Mouse (Mus musculus) midbrain, postnatal 0 days (tissue): ENCODE data around the gene Cd6. TPM values are rescaled to one million over a fixed set of nuclear protein-coding genes. Genes with fewer than 3 reads are reported as not detected.

Source experiments
- ATAC-seq: fragments of 200-750 bp; cut with Nextera tagmentation; 2 replicates; pipeline ENCODE4 v1.8.0; 2017; ENCODE audit warnings: moderate number of reproducible peaks, mild to moderate bottlenecking, moderate TSS enrichment, moderate library complexity; ENCODE audit not compliant: low FRiP score
- DNase-seq: peaks from one replicate; pipeline ENCODE4 v3.0.0-alpha.2; 2015; ENCODE audit warnings: low spot score
- H3K27ac ChIP-seq: fragments of 300-500 bp; sonication (generic); 2 replicates; pipeline ENCODE4 v1.5.1; 2014; ENCODE audit warnings: low read depth, mild to moderate bottlenecking, low read length, mixed read lengths
- H3K27me3 ChIP-seq: fragments of 300-500 bp; sonication (generic); 2 replicates; pipeline ENCODE4 v1.6.1; 2014; ENCODE audit warnings: low read length, control low read depth, mixed read lengths; ENCODE audit not compliant: insufficient read depth
- H3K36me3 ChIP-seq: fragments of 300-500 bp; sonication (generic); 2 replicates; pipeline ENCODE4 v1.6.1; 2014; ENCODE audit warnings: low read length, control low read depth, mixed read lengths; ENCODE audit not compliant: insufficient read depth
- H3K4me1 ChIP-seq: fragments of 300-500 bp; sonication (generic); 2 replicates; pipeline ENCODE4 v1.6.1; 2014; ENCODE audit warnings: mild to moderate bottlenecking, control low read depth, antibody characterized with exemption, low read length, mixed read lengths; ENCODE audit not compliant: insufficient read depth
- H3K4me2 ChIP-seq: fragments of 300-500 bp; sonication (generic); 2 replicates; pipeline ENCODE4 v1.6.1; 2014; ENCODE audit warnings: low read depth, mild to moderate bottlenecking, low read length, mixed read lengths; ENCODE audit not compliant: poor library complexity, severe bottlenecking
- H3K4me3 ChIP-seq: fragments of 300-500 bp; sonication (generic); 2 replicates; pipeline ENCODE4 v1.5.1; 2014; ENCODE audit warnings: low read depth, mild to moderate bottlenecking, low read length, moderate library complexity
- H3K9ac ChIP-seq: fragments of 300-500 bp; sonication (generic); replicated peaks from 2 replicates; pipeline ENCODE4 v1.6.1; 2014; ENCODE audit warnings: mild to moderate bottlenecking, low read length, moderate library complexity, mixed read lengths; ENCODE audit not compliant: poor library complexity, severe bottlenecking
- H3K9me3 ChIP-seq: fragments of 300-500 bp; sonication (generic); 2 replicates; pipeline ENCODE4 v1.6.1; 2016; ENCODE audit warnings: low read length, control low read depth
- CTCF ChIP-seq: IDR thresholded peaks from 2 replicates; pipeline ENCODE4 v1.5.1; 2016; ENCODE audit warnings: antibody characterized with exemption, mild to moderate bottlenecking
- WGBS: fragments of 180-500 bp; shearing (Covaris S2); extraction: QIAGEN DNeasy Blood & Tissue Kit; methylation state at CpG from one replicate; pipeline ENCODE4 v1.1.7; 2014; 5-methylcytosine and 5-hydroxymethylcytosine counted together
- polyA plus RNA-seq: library from polyadenylated mRNA; unstranded; fragments of >200 nt; fragmentation: Nextera tagmentation; extraction: Ambion mirVana; gene quantifications from 2 replicates; pipeline ENCODE4 v1.2.1, GENCODE M21; 2015
- total RNA-seq: library from RNA; depleted of rRNA; stranded (reverse); fragments of >200 nt; gene quantifications from 2 replicates; pipeline ENCODE4 v1.2.3, GENCODE M21; 2014

The Cd6 gene
- total and polyA plus RNA-seq, 2 experiments from 2014 or later = 0.22 TPM; not detected in 1

DNA sequence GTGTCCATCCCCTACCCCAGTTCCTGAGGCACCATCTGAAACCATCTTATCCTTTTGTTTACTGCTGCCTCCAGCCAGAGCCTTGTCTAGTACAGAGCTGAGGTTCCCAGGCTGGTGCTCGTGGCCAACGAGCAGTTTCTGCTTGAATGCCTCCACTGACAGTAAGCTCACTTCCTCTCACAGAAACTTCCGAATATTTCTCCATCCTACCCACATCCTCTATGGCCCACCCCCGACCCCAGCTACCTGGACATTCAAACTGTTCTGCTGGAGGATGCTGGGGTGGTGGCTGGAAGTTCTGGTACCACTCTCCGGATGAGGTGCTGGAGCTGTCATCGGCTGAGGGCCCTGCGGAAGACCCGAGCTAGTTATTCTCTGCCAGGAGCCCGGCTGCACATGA lies 39.5 kb downstream of the Cd6 start:
- Histone ChIP-seq H3K4me2 (no peak overlapping the region), H3K9me3 (no peaks in the 10 kb centered on the region), H3K27ac (no peak overlapping the region), H3K9ac (no peak overlapping the region), H3K4me3 (no peak overlapping the region), H3K27me3 (no peaks in the 10 kb centered on the region), H3K36me3 (no peaks in the 10 kb centered on the region), H3K4me1 (no peaks in the 10 kb centered on the region)
- DNase-seq (no peak), ATAC-seq (no peak)
- no peak for TF ChIP-seq CTCF
- 75% methylated on average over 9 of the region's 9 CpGs for WGBS

DNA sequence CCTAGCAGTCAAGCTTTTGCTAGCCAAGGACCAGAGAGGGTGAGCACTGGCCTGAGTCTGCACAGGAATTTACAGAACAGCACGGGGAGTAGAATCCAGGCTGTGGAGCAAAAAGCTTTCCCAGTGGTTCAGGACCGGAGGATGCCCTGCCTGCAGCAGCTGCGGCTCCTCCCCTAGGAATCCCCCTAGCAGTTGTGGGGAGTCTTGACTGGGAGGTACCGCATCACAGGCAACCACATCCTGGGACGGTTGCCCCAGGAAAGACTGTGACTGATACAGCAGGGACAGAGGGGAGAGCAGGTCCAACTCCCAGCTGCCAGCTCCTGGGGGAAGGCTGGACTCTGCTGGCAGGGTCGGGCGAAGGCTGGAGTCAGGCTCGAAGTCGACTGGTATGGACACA lies 41.6 kb downstream of the Cd6 start:
- H3K4me1 ChIP-seq = no peaks in the 10 kb centered on the region
- no peak overlapping the region for H3K4me2 ChIP-seq
- H3K4me3 ChIP-seq = no peak overlapping the region
- no peak for DNase-seq
- H3K27me3 ChIP-seq = no peaks in the 10 kb centered on the region
- H3K36me3 ChIP-seq = no peaks in the 10 kb centered on the region
- no peak for TF ChIP-seq CTCF
- H3K9me3 ChIP-seq = no peaks in the 10 kb centered on the region
- WGBS = 82% methylated on average over 9 of the region's 9 CpGs
- ATAC-seq = no peak
- H3K9ac ChIP-seq = no peak overlapping the region
- no peak overlapping the region for H3K27ac ChIP-seq

GRCm38 (mm10) chr19:10787406-10787805 lies 42.5 kb downstream of the Cd6 start:
- ATAC-seq = no peak
- no peaks in the 10 kb centered on the region for H3K4me1 ChIP-seq

DNA sequence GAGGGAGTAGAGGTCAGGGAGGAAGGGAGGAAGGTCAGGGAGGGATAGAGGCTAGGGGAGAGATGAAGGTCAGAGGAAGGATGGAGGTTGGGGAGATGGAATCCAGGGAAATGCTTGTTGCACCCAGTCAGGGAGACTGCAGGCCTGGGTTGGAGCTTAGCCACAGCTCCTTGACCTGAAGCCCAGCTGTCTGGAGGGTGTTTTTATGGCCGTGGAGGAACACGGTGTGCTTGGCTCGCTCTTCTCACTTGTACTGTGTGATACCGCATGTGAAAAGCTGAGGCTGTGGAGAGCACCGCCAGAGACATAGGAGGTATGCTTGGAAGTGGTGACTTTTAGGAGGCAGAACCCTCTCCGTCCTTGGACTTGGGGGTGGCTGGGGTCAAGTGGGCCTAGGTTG lies 43.1 kb downstream of the Cd6 start:
- H3K9ac ChIP-seq = no peak overlapping the region
- DNase-seq (no peak), ATAC-seq (no peak)
- H3K36me3 ChIP-seq = no peaks in the 10 kb centered on the region
- no peaks in the 10 kb centered on the region for H3K4me1 ChIP-seq
- H3K4me2 ChIP-seq = no peak overlapping the region
- no peak overlapping the region for H3K4me3 ChIP-seq
- H3K27me3 ChIP-seq = no peaks in the 10 kb centered on the region
- TF ChIP-seq CTCF = no peak
- no peak overlapping the region for H3K27ac ChIP-seq
- H3K9me3 ChIP-seq = no peaks in the 10 kb centered on the region
- 88% methylated on average over 6 of the region's 6 CpGs for WGBS

More at GRCm38 (mm10) chr19:10787406-10787805, 42.5 kb downstream of the Cd6 start:
- DNase-seq = no peak
- Histone ChIP-seq H3K9ac (no peak overlapping the region), H3K9me3 (no peaks in the 10 kb centered on the region), H3K27ac (no peak overlapping the region), H3K36me3 (no peaks in the 10 kb centered on the region), H3K27me3 (no peaks in the 10 kb centered on the region), H3K4me3 (no peak overlapping the region), H3K4me2 (no peak overlapping the region)
- WGBS = 84% methylated on average over 4 of the region's 4 CpGs
- no peak for TF ChIP-seq CTCF

- Histone ChIP-seq H3K27ac (no peak overlapping the region), H3K9ac (no peak overlapping the region), H3K27me3 (no peaks in the 10 kb centered on the region), H3K4me2 (no peak overlapping the region), H3K4me3 (no peak overlapping the region), H3K36me3 (no peaks in the 10 kb centered on the region), H3K4me1 (no peaks in the 10 kb centered on the region), H3K9me3 (no peaks in the 10 kb centered on the region)
- no peak for TF ChIP-seq CTCF
- peak; percentile 69 for DNase-seq
- no peak for ATAC-seq
- WGBS = 73% methylated on average over 10 of the region's 10 CpGs
These were observed 44.9 kb downstream of the Cd6 start for GRCm38 (mm10) chr19:10784796-10785459.

DNA sequence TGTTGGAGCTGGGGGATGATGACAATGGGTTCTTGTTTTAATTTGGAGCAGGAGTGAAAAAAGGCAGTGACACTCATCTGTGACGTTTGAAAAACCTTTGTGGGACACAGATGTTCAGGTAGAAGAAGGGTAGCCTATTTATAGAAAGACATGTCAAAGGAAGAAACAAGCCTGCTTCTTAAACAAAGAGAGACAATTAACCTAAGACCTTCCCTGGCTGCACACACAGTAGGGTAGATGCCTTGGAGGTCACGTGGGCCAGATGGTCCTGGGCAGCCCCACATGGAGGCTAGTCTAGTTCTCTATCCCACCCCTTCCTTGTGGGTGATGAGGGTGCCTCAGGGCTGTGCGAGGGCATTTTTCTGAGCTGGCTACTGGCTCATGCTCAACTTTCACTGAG lies 45.8 kb downstream of the Cd6 start:
- ATAC-seq (no peak), DNase-seq (no peak)
- Histone ChIP-seq H3K27ac (no peak overlapping the region), H3K9ac (no peak overlapping the region), H3K36me3 (no peaks in the 10 kb centered on the region), H3K4me3 (no peak overlapping the region), H3K9me3 (no peaks in the 10 kb centered on the region), H3K4me1 (no peaks in the 10 kb centered on the region), H3K4me2 (no peak overlapping the region), H3K27me3 (no peaks in the 10 kb centered on the region)
- TF ChIP-seq CTCF = no peak
- WGBS = 36% methylated on average over 3 of the region's 3 CpGs
